Mouse (Mus musculus) ES-E14 (cell line): ENCODE results near the gene Uba3. TPM values are rescaled to one million over a fixed set of nuclear protein-coding genes. Genes with fewer than 3 reads are reported as not detected.

ENCODE experiments used
- DNase-seq: peaks from one replicate; pipeline ENCODE4 v3.0.0-alpha.2; 2013; ENCODE audit warnings: low read depth, low spot score
- H3K27ac ChIP-seq: 2 replicates; pipeline ENCODE4 v1.5.1; 2012; ENCODE audit warnings: low read depth, mild to moderate bottlenecking, low read length, moderate library complexity, mixed read lengths; ENCODE audit not compliant: poor library complexity, insufficient read depth, severe bottlenecking
- H3K36me3 ChIP-seq: 2 replicates; pipeline ENCODE4 v1.6.1; 2012; ENCODE audit warnings: mild to moderate bottlenecking, low read length, moderate library complexity, mixed read lengths; ENCODE audit not compliant: control insufficient read depth, poor library complexity, insufficient read depth, severe bottlenecking
- H3K4me1 ChIP-seq, 2 experiments: fragments of 150-350 bp in 1 of 2; sonication (generic) in 1 of 2; 2 replicates each; pipeline ENCODE4 v1.6.1; 2012; ENCODE audit warnings: low read length in 2 of 2, mild to moderate bottlenecking in 1 of 2, mixed read lengths in 1 of 2; ENCODE audit not compliant: control insufficient read depth in 2 of 2, insufficient read depth in 2 of 2, poor library complexity in 1 of 2
- H3K4me3 ChIP-seq, 2 experiments: fragments of 150-350 bp in 1 of 2; sonication (generic) in 1 of 2; 2 replicates each; pipeline ENCODE4 v1.5.1; 2012; ENCODE audit warnings: low read length in 2 of 2, low read depth in 1 of 2, mild to moderate bottlenecking in 1 of 2, mixed read lengths in 1 of 2; ENCODE audit not compliant: insufficient read depth in 1 of 2, poor library complexity in 1 of 2, severe bottlenecking in 1 of 2
- H3K9ac ChIP-seq: 2 replicates; pipeline ENCODE4 v1.6.1; 2012; ENCODE audit warnings: low read depth, mild to moderate bottlenecking, low read length, mixed read lengths; ENCODE audit not compliant: poor library complexity, insufficient read depth, severe bottlenecking
- H3K9me3 ChIP-seq: fragments of 150-350 bp; sonication (generic); 2 replicates; pipeline ENCODE4 v1.6.1; 2012; ENCODE audit warnings: low read depth, mild to moderate bottlenecking, low read length; ENCODE audit not compliant: control insufficient read depth, insufficient read depth
- CHD2 ChIP-seq: IDR thresholded peaks from 2 replicates; pipeline ENCODE4 v1.6.1; 2014; ENCODE audit warnings: mild to moderate bottlenecking, low read depth, low read length, inconsistent platforms
- HCFC1 ChIP-seq: IDR thresholded peaks from 2 replicates; pipeline ENCODE4 v1.6.1; 2012; ENCODE audit warnings: low read length, inconsistent platforms, borderline replicate concordance; ENCODE audit not compliant: insufficient read depth
- MAFK ChIP-seq: IDR thresholded peaks from 2 replicates; pipeline ENCODE4 v1.6.1; 2014; ENCODE audit warnings: mild to moderate bottlenecking, low read depth, low read length, inconsistent platforms; ENCODE audit not compliant: insufficient read depth
- ZC3H11A ChIP-seq: IDR thresholded peaks from 2 replicates; pipeline ENCODE4 v1.6.1; 2012; ENCODE audit warnings: low read depth, mild to moderate bottlenecking, inconsistent platforms, low read length, borderline replicate concordance
- ZNF384 ChIP-seq: IDR thresholded peaks from 2 replicates; pipeline ENCODE4 v1.6.1; 2012; ENCODE audit warnings: low read depth, low read length, inconsistent platforms
- in situ Hi-C, 2 experiments: fragments of 600-800 bp; cut with MboI; formaldehyde crosslinking; loops; one replicate each; pipeline ENCODE4 v1.15.1; 2025; ENCODE audit warnings: low sequenced_read_pairs in 2 of 2, inconsistent platforms in 1 of 2; ENCODE audit not compliant: unreplicated experiment in 2 of 2
- total RNA-seq: library from RNA; depleted of rRNA; stranded (reverse); fragments of 300-350 nt; gene quantifications from 2 replicates; pipeline ENCODE4 v1.2.3, GENCODE M21; 2012

Uba3 gene
- total RNA-seq, 1 experiment = 76.4 TPM

GRCm38 (mm10) chr6:97222931-97223467, 17.6 kb upstream of the Uba3 start:
- H3K27ac ChIP-seq = no peak overlapping the region
- no peak overlapping the region for H3K4me3 ChIP-seq
- TF ChIP-seq ZC3H11A (no peak), ZNF384 (no peak), MAFK (no peak), CHD2 (no peak), HCFC1 (no peak)
- no peak overlapping the region for H3K9ac ChIP-seq
- H3K36me3 ChIP-seq = no peaks in the 10 kb centered on the region
- in situ Hi-C loops = no loop called here
- H3K9me3 ChIP-seq = no peaks in the 10 kb centered on the region
- no peak for DNase-seq
- peaks cover 0 to 3% of the 10 kb centered on the region in 2 experiments; a peak in 1 of 4 replicates for H3K4me1 ChIP-seq

- H3K36me3 ChIP-seq = no peaks in the 10 kb centered on the region
- in situ Hi-C loops = no loop called here
- no peaks in the 10 kb centered on the region for H3K9me3 ChIP-seq
- H3K4me1 ChIP-seq = peaks cover 0 to 3% of the 10 kb centered on the region in 2 experiments; a peak in 1 of 4 replicates
- no peak overlapping the region for H3K4me3 ChIP-seq
- no peak overlapping the region for H3K9ac ChIP-seq
- DNase-seq = no peak
- no peak overlapping the region for H3K27ac ChIP-seq
- TF ChIP-seq MAFK (no peak), ZNF384 (no peak), CHD2 (no peak), ZC3H11A (no peak), HCFC1 (no peak)
Observed at GRCm38 (mm10) chr6:97222321-97222720, 16.9 kb upstream of the Uba3 start.

- no peak overlapping the region for H3K4me3 ChIP-seq
- H3K9ac ChIP-seq = no peak overlapping the region
- H3K4me1 ChIP-seq = peaks cover 0 to 3% of the 10 kb centered on the region in 2 experiments; a peak in 2 of 4 replicates
- H3K9me3 ChIP-seq = no peaks in the 10 kb centered on the region
- H3K36me3 ChIP-seq = no peaks in the 10 kb centered on the region
- no peak for DNase-seq
- no peak for TF ChIP-seq CHD2
- no peak for TF ChIP-seq MAFK
- no peak for TF ChIP-seq ZC3H11A
- no peak for TF ChIP-seq HCFC1
- in situ Hi-C loops = no loop called here
- H3K27ac ChIP-seq = no peak overlapping the region
Observed at GRCm38 (mm10) chr6:97221205-97222025, 16.0 kb upstream of the Uba3 start.

GRCm38 (mm10) chr6:97220672-97221071, 15.2 kb upstream of the Uba3 start:
- Histone ChIP-seq H3K9me3 (no peaks in the 10 kb centered on the region), H3K27ac (no peak overlapping the region), H3K4me1 (no peaks in the 10 kb centered on the region; a peak in 1 of 4 replicates), H3K9ac (no peak overlapping the region), H3K4me3 (no peak overlapping the region), H3K36me3 (no peaks in the 10 kb centered on the region)
- DNase-seq = no peak
- TF ChIP-seq CHD2 (no peak), ZNF384 (no peak), HCFC1 (no peak), MAFK (no peak), ZC3H11A (no peak)
- in situ Hi-C loops = no loop called here
